Comparison of ENCODE assay signal across 23 mouse cellular contexts in the genomic region with DNA sequence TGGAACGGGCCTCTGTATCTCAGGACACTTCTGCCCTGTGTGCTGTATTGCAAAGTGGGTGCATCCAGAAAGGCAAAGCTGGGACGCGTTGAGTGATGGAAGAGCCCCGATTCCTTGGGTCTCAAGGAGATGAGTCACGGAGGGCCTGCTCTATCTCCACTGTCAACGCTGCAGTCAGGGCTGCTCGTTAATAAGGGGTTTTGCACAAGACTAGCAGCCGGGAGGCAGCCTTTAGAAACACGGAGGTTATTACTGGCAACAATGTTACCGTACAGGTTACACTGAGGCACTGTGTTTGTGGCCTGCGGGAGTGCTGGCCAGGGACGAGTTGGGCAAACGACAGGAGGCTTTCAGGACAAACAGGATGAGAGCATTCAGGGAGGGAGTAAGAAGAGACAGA. TPM values are rescaled to one million over a fixed set of nuclear protein-coding genes. Genes with fewer than 3 reads are reported as not detected.
DNase-seq lines count a peak whose midpoint lies in the region; ATAC-seq lines count a peak whose summit lies in the region.
"Had no signal": no experiment of that assay in that cellular context is flagged by ENCODE, and none has a peak within 500 bp of the region (broad histone marks: within the 10 kb centered on the region; RNA-seq: fewer than 3 reads in every experiment).

No protein-coding gene starts in this region.

- no peak overlapping the region for H3K9ac ChIP-seq in heart, embryonic 12.5 days
- H3K9ac ChIP-seq: embryonic facial prominence, embryonic 13.5 days; forebrain, embryonic 15.5 days; heart, embryonic 15.5 days; hindbrain, embryonic 14.5 days; intestine, embryonic 15.5 days had no signal

- no peak overlapping the region for H3K4me3 ChIP-seq in heart, embryonic 12.5 days
- H3K4me3 ChIP-seq: embryonic facial prominence, embryonic 13.5 days; forebrain, embryonic 15.5 days; heart, embryonic 15.5 days; hindbrain, embryonic 10.5 days; intestine, embryonic 15.5 days had no signal

- ATAC-seq in heart, embryonic 12.5 days (ENCODE audit: insufficient number of reproducible peaks, low FRiP score), result no peak
- ATAC-seq: forebrain, embryonic 15.5 days; intestine, embryonic 15.5 days had no signal

- peaks cover 9% of the 10 kb centered on the region; the same call in 1 of the 2 replicates for H3K27me3 ChIP-seq in heart, embryonic 12.5 days (replicated peaks)
- H3K27me3 ChIP-seq: forebrain, embryonic 15.5 days; intestine, embryonic 15.5 days had no signal

- no peak overlapping the region for H3K27ac ChIP-seq in heart, embryonic 12.5 days (ENCODE audit: poor library complexity, severe bottlenecking)
- H3K27ac ChIP-seq: embryonic facial prominence, embryonic 13.5 days; forebrain, embryonic 15.5 days; heart, embryonic 15.5 days; hindbrain, embryonic 10.5 days; hindbrain, embryonic 14.5 days; intestine, embryonic 15.5 days had no signal

- no peaks in the 10 kb centered on the region for H3K36me3 ChIP-seq in heart, embryonic 12.5 days
- H3K36me3 ChIP-seq: embryonic facial prominence, embryonic 13.5 days; forebrain, embryonic 15.5 days; heart, embryonic 15.5 days; hindbrain, embryonic 10.5 days; intestine, embryonic 15.5 days had no signal

- H3K4me2 ChIP-seq in heart, embryonic 12.5 days, result peak overlapping the region; percentile 23; the same call in 1 of the 2 replicates
- H3K4me2 ChIP-seq: embryonic facial prominence, embryonic 13.5 days; forebrain, embryonic 15.5 days; heart, embryonic 15.5 days; hindbrain, embryonic 14.5 days; intestine, embryonic 15.5 days had no signal

- no peaks in the 10 kb centered on the region for H3K9me3 ChIP-seq in heart, embryonic 12.5 days (replicated peaks)
- H3K9me3 ChIP-seq: embryonic facial prominence, embryonic 13.5 days; forebrain, embryonic 15.5 days; heart, embryonic 15.5 days; hindbrain, embryonic 10.5 days; intestine, embryonic 15.5 days had no signal

- 29% methylated on average over 13 of the region's 13 CpGs for WGBS in heart, embryonic 12.5 days

- DNase-seq in heart, adult 8-10 months (ENCODE audit: low spot score), result no peak
- DNase-seq in NIH3T3 (ENCODE audit: low read depth) (peak; percentile 58), liver (no peak)
- peak; percentile 8 for DNase-seq in gonadal fat pad, adult 2 months (ENCODE audit: low read depth)
- peak; percentile 75 for DNase-seq in testis, postnatal 14 days (ENCODE audit: low spot score)
- DNase-seq in thymus, postnatal 14 days, result no peak
- DNase-seq: adrenal gland, postnatal 14 days; cerebellum, adult 18-20 months; cerebellum, adult 9-11 months; cerebellum, postnatal 36 days; gastrocnemius, postnatal 14 days; kidney, adult 18-20 months had no signal

- H3K4me1 ChIP-seq in heart, embryonic 12.5 days (replicated peaks), result peaks cover 10% of the 10 kb centered on the region; the same call in 1 of the 2 replicates
- H3K4me1 ChIP-seq: embryonic facial prominence, embryonic 13.5 days; forebrain, embryonic 15.5 days; heart, embryonic 15.5 days; hindbrain, embryonic 10.5 days; intestine, embryonic 15.5 days had no signal

RNA-seq across cellular contexts. Expression of a gene that starts 1.4 kb away (rescaled TPM):
- polyA plus RNA-seq in heart, embryonic 12.5 days (2016; fragmentation: Nextera tagmentation; extraction: Ambion mirVana), result not detected in 2 replicates
- not detected for total RNA-seq in heart, adult 8-10 months (2022)
- 0.05 and 0.19 TPM in 2 replicates for polyA plus RNA-seq in gonadal fat pad, adult 2 months (2012; rRNA removed)
- total RNA-seq: adrenal gland, postnatal 14 days; ES-E14; gastrocnemius, postnatal 14 days; granulocyte monocyte progenitor cell, adult 5-6 weeks; heart, postnatal 25 days had no signal
- polyA plus RNA-seq: embryonic facial prominence, embryonic 13.5 days; forebrain, embryonic 11.5 days; forebrain, embryonic 15.5 days; heart, embryonic 15.5 days; hindbrain, embryonic 10.5 days; hindbrain, embryonic 14.5 days; intestine, embryonic 15.5 days had no signal

RNA-seq across cellular contexts. Expression of a gene that starts 27.4 kb away (rescaled TPM):
- 237 and 240 TPM in 2 replicates for polyA plus RNA-seq in heart, embryonic 12.5 days (2016; fragmentation: Nextera tagmentation; extraction: Ambion mirVana)
- 100 to 1,000 TPM; 398 to 451 (median 428) TPM for total RNA-seq in heart, adult 8-10 months (2022)
- polyA plus RNA-seq in gonadal fat pad, adult 2 months (2012; rRNA removed), result 63.1 and 94.7 TPM in 2 replicates

RNA-seq across cellular contexts. Expression of a gene that starts 27.5 kb away (rescaled TPM):
- 9.4 and 12.5 TPM in 2 replicates for polyA plus RNA-seq in heart, embryonic 12.5 days (2016; fragmentation: Nextera tagmentation; extraction: Ambion mirVana)
- 1 to 10 TPM; 2.9 to 4.1 (median 3.5) TPM for total RNA-seq in heart, adult 8-10 months (2022)
- 6.9 and 7.8 TPM in 2 replicates for polyA plus RNA-seq in gonadal fat pad, adult 2 months (2012; rRNA removed)

RNA-seq across cellular contexts. Expression of a gene that starts 39.9 kb away (rescaled TPM):
- polyA plus RNA-seq in heart, embryonic 12.5 days (2016; fragmentation: Nextera tagmentation; extraction: Ambion mirVana), result not detected in 2 replicates
- not detected for total RNA-seq in heart, adult 8-10 months (2022)
- 0.32 TPM in 1 of 2 replicates, not detected in the other for polyA plus RNA-seq in gonadal fat pad, adult 2 months (2012; rRNA removed)
- total RNA-seq: adrenal gland, postnatal 14 days; ES-E14; gastrocnemius, postnatal 14 days; granulocyte monocyte progenitor cell, adult 5-6 weeks; heart, postnatal 25 days had no signal
- polyA plus RNA-seq: embryonic facial prominence, embryonic 13.5 days; forebrain, embryonic 11.5 days; forebrain, embryonic 15.5 days; heart, embryonic 15.5 days; hindbrain, embryonic 10.5 days; hindbrain, embryonic 14.5 days; intestine, embryonic 15.5 days had no signal

RNA-seq across cellular contexts. Expression of a gene that starts 46.1 kb away (rescaled TPM):
- 8.6 and 9.2 TPM in 2 replicates for polyA plus RNA-seq in heart, embryonic 12.5 days (2016; fragmentation: Nextera tagmentation; extraction: Ambion mirVana)
- 10 to 100 TPM; 12.8 to 16.5 (median 13.7) TPM for total RNA-seq in heart, adult 8-10 months (2022)
- polyA plus RNA-seq in gonadal fat pad, adult 2 months (2012; rRNA removed), result 3.5 and 3.6 TPM in 2 replicates

Comparison
In these comparisons a context has a peak if more than half of its experiments do, and no peak if none do; other contexts are left out.
1. DNase-seq: peak in NIH3T3 (single experiment), gonadal fat pad, adult 2 months (single experiment) and testis, postnatal 14 days (single experiment); none in heart, adult 8-10 months (single experiment), liver (single experiment) and thymus, postnatal 14 days (single experiment).